Mouse (Mus musculus): ENCODE measurements around the gene Gpr137. TPM values are rescaled to one million over a fixed set of nuclear protein-coding genes. Genes with fewer than 3 reads are reported as not detected.
A peak's percentile ranks its signal among the peaks of the same experiment; 100 is the strongest.

The Gpr137 gene
- polyA plus RNA-seq, 1 experiment from 2014 or later: 39.7 TPM

GRCm38 (mm10) chr19:6969291-6969664 is 27.0 kb upstream of the Gpr137 start:
- H3K27me3 ChIP-seq (ENCODE audit: control insufficient read depth, insufficient read depth, low read length): 0 out of 2 replicates have a peak, but pooled peaks cover 7% of the 10 kb centered on the region
- WGBS: 2% methylated on average over 19 of the region's 20 CpGs
- no peak for DNase-seq (ENCODE audit: low spot score)

GRCm38 (mm10) chr19:6968491-6969271 is 26.4 kb upstream of the Gpr137 start:
- no peaks in the 10 kb centered on the region for H3K9me3 ChIP-seq (ENCODE audit: control insufficient read depth, low read length)
- peak overlapping the region; percentile 50 for H3K4me2 ChIP-seq (ENCODE audit: low read depth)
- 12% methylated on average over 15 of the region's 15 CpGs for WGBS
- peak overlapping the region; percentile 58; the same call in 1 of the 2 replicates for H3K9ac ChIP-seq (ENCODE audit: low read length)
- H3K27ac ChIP-seq (ENCODE audit: low read depth, low read length): no peak overlapping the region
- peak overlapping the region; percentile 45 for H3K4me3 ChIP-seq (ENCODE audit: low read depth, low read length)
- 0 out of 2 replicates have a peak, but pooled peaks cover 7% of the 10 kb centered on the region for H3K27me3 ChIP-seq (ENCODE audit: control insufficient read depth, insufficient read depth, low read length)
- ATAC-seq (ENCODE audit: insufficient read depth, low FRiP score, low TSS enrichment) (no peak), DNase-seq (ENCODE audit: low spot score) (no peak)
- no peaks in the 10 kb centered on the region; the same call in 1 of the 2 replicates for H3K36me3 ChIP-seq (ENCODE audit: control insufficient read depth, insufficient read depth, low read length)
- peaks cover 15% of the 10 kb centered on the region for H3K4me1 ChIP-seq (ENCODE audit: control insufficient read depth, insufficient read depth, low read length)

More at GRCm38 (mm10) chr19:6969291-6969664, 27.0 kb upstream of the Gpr137 start:
- Histone ChIP-seq H3K4me1 (ENCODE audit: control insufficient read depth, insufficient read depth, low read length) (peaks cover 19% of the 10 kb centered on the region), H3K27ac (ENCODE audit: low read depth, low read length) (no peak overlapping the region), H3K36me3 (ENCODE audit: control insufficient read depth, insufficient read depth, low read length) (no peaks in the 10 kb centered on the region; the same call in 1 of the 2 replicates), H3K9ac (ENCODE audit: low read length) (peak overlapping the region; percentile 58), H3K9me3 (ENCODE audit: control insufficient read depth, low read length) (no peaks in the 10 kb centered on the region), H3K4me2 (ENCODE audit: low read depth) (peak overlapping the region; percentile 50), H3K4me3 (ENCODE audit: low read depth, low read length) (peak overlapping the region; percentile 45)
- ATAC-seq (ENCODE audit: insufficient read depth, low FRiP score, low TSS enrichment): no peak

- Histone ChIP-seq H3K4me1 (ENCODE audit: control insufficient read depth, insufficient read depth, low read length) (peaks cover 4% of the 10 kb centered on the region; the same call in 1 of the 2 replicates), H3K27ac (ENCODE audit: low read depth, low read length) (no peak overlapping the region), H3K4me3 (ENCODE audit: low read depth, low read length) (no peak overlapping the region), H3K27me3 (ENCODE audit: control insufficient read depth, insufficient read depth, low read length) (no peaks in the 10 kb centered on the region), H3K9ac (ENCODE audit: low read length) (no peak overlapping the region), H3K36me3 (ENCODE audit: control insufficient read depth, insufficient read depth, low read length) (0 out of 2 replicates have a peak, but pooled peaks cover 3% of the 10 kb centered on the region), H3K4me2 (ENCODE audit: low read depth) (no peak overlapping the region), H3K9me3 (ENCODE audit: control insufficient read depth, low read length) (no peaks in the 10 kb centered on the region)
- DNase-seq (ENCODE audit: low spot score) (no peak), ATAC-seq (ENCODE audit: insufficient read depth, low FRiP score, low TSS enrichment) (no peak)
- 84% methylated on average over 10 of the region's 10 CpGs for WGBS
Measured at GRCm38 (mm10) chr19:6956461-6956860, 14.2 kb upstream of the Gpr137 start.

GRCm38 (mm10) chr19:6955424-6955823 is 13.1 kb upstream of the Gpr137 start:
- DNase-seq (ENCODE audit: low spot score) (no peak), ATAC-seq (ENCODE audit: insufficient read depth, low FRiP score, low TSS enrichment) (no peak)
- peaks cover 4% of the 10 kb centered on the region; the same call in 1 of the 2 replicates for H3K4me1 ChIP-seq (ENCODE audit: control insufficient read depth, insufficient read depth, low read length)
- H3K4me3 ChIP-seq (ENCODE audit: low read depth, low read length): no peak overlapping the region
- no peak overlapping the region for H3K9ac ChIP-seq (ENCODE audit: low read length)
- no peak overlapping the region for H3K27ac ChIP-seq (ENCODE audit: low read depth, low read length)
- no peaks in the 10 kb centered on the region for H3K27me3 ChIP-seq (ENCODE audit: control insufficient read depth, insufficient read depth, low read length)
- no peaks in the 10 kb centered on the region for H3K9me3 ChIP-seq (ENCODE audit: control insufficient read depth, low read length)
- 87% methylated on average over 7 of the region's 7 CpGs for WGBS
- H3K36me3 ChIP-seq (ENCODE audit: control insufficient read depth, insufficient read depth, low read length): 0 out of 2 replicates have a peak, but pooled peaks cover 3% of the 10 kb centered on the region
- no peak overlapping the region for H3K4me2 ChIP-seq (ENCODE audit: low read depth)

- WGBS: 60% methylated on average over 9 of the region's 9 CpGs
- no peak overlapping the region for H3K4me3 ChIP-seq (ENCODE audit: low read depth, low read length)
- H3K4me1 ChIP-seq (ENCODE audit: control insufficient read depth, insufficient read depth, low read length): peaks cover 10% of the 10 kb centered on the region
- H3K9ac ChIP-seq (ENCODE audit: low read length): no peak overlapping the region
- H3K27me3 ChIP-seq (ENCODE audit: control insufficient read depth, insufficient read depth, low read length): no peaks in the 10 kb centered on the region
- 0 out of 2 replicates have a peak, but pooled peaks cover 3% of the 10 kb centered on the region for H3K36me3 ChIP-seq (ENCODE audit: control insufficient read depth, insufficient read depth, low read length)
- ATAC-seq (ENCODE audit: insufficient read depth, low FRiP score, low TSS enrichment) (no peak), DNase-seq (ENCODE audit: low spot score) (no peak)
- no peak overlapping the region for H3K27ac ChIP-seq (ENCODE audit: low read depth, low read length)
- H3K9me3 ChIP-seq (ENCODE audit: control insufficient read depth, low read length): no peaks in the 10 kb centered on the region
- no peak overlapping the region for H3K4me2 ChIP-seq (ENCODE audit: low read depth)
Measured at GRCm38 (mm10) chr19:6954046-6954445, 11.8 kb upstream of the Gpr137 start.

- H3K27ac ChIP-seq (ENCODE audit: low read depth, low read length): no peak overlapping the region
- WGBS: 34% methylated on average over 3 of the region's 3 CpGs
- DNase-seq (ENCODE audit: low spot score): no peak
- no peak for ATAC-seq (ENCODE audit: insufficient read depth, low FRiP score, low TSS enrichment)
- H3K36me3 ChIP-seq (ENCODE audit: control insufficient read depth, insufficient read depth, low read length): no peaks in the 10 kb centered on the region
- peak overlapping the region; percentile 86 for H3K9ac ChIP-seq (ENCODE audit: low read length)
- H3K27me3 ChIP-seq (ENCODE audit: control insufficient read depth, insufficient read depth, low read length): no peaks in the 10 kb centered on the region
- H3K4me3 ChIP-seq (ENCODE audit: low read depth, low read length): peak overlapping the region; percentile 63
- H3K9me3 ChIP-seq (ENCODE audit: control insufficient read depth, low read length): no peaks in the 10 kb centered on the region
- peak overlapping the region; percentile 81 for H3K4me2 ChIP-seq (ENCODE audit: low read depth)
- H3K4me1 ChIP-seq (ENCODE audit: control insufficient read depth, insufficient read depth, low read length): peaks cover 10% of the 10 kb centered on the region
Measured at GRCm38 (mm10) chr19:6952712-6953037, 10.4 kb upstream of the Gpr137 start.

GRCm38 (mm10) chr19:6951994-6952711 is 9.9 kb upstream of the Gpr137 start:
- WGBS: 4% methylated on average over 31 of the region's 31 CpGs
- H3K27me3 ChIP-seq (ENCODE audit: control insufficient read depth, insufficient read depth, low read length): no peaks in the 10 kb centered on the region
- H3K9me3 ChIP-seq (ENCODE audit: control insufficient read depth, low read length): no peaks in the 10 kb centered on the region
- H3K4me3 ChIP-seq (ENCODE audit: low read depth, low read length): peak overlapping the region; percentile 63
- peak overlapping the region; percentile 97 for H3K27ac ChIP-seq (ENCODE audit: low read depth, low read length)
- ATAC-seq (ENCODE audit: insufficient read depth, low FRiP score, low TSS enrichment) (peak; percentile 43), DNase-seq (ENCODE audit: low spot score) (peak; percentile 56)
- no peaks in the 10 kb centered on the region for H3K36me3 ChIP-seq (ENCODE audit: control insufficient read depth, insufficient read depth, low read length)
- H3K9ac ChIP-seq (ENCODE audit: low read length): peak overlapping the region; percentile 86
- H3K4me2 ChIP-seq (ENCODE audit: low read depth): peak overlapping the region; percentile 81
- H3K4me1 ChIP-seq (ENCODE audit: control insufficient read depth, insufficient read depth, low read length): peaks cover 10% of the 10 kb centered on the region

- ATAC-seq (ENCODE audit: insufficient read depth, low FRiP score, low TSS enrichment) (peak; percentile 74), DNase-seq (ENCODE audit: low spot score) (peak; percentile 94)
- Histone ChIP-seq H3K27ac (ENCODE audit: low read depth, low read length) (peak overlapping the region; percentile 97), H3K9ac (ENCODE audit: low read length) (peak overlapping the region; percentile 86), H3K4me2 (ENCODE audit: low read depth) (peak overlapping the region; percentile 81), H3K4me1 (ENCODE audit: control insufficient read depth, insufficient read depth, low read length) (peaks cover 10% of the 10 kb centered on the region), H3K4me3 (ENCODE audit: low read depth, low read length) (peak overlapping the region; percentile 63), H3K9me3 (ENCODE audit: control insufficient read depth, low read length) (no peaks in the 10 kb centered on the region), H3K36me3 (ENCODE audit: control insufficient read depth, insufficient read depth, low read length) (no peaks in the 10 kb centered on the region), H3K27me3 (ENCODE audit: control insufficient read depth, insufficient read depth, low read length) (no peaks in the 10 kb centered on the region)
- under 1% methylated on average over 35 of the region's 35 CpGs for WGBS
Measured at GRCm38 (mm10) chr19:6951381-6951968, 9.2 kb upstream of the Gpr137 start.
